Mouse (Mus musculus): Measurements from ENCODE around the gene Glra3. TPM values are rescaled to one million over a fixed set of nuclear protein-coding genes. Genes with fewer than 3 reads are reported as not detected.

Glra3 gene
- polyA plus RNA-seq, 1 experiment = 0.01 TPM

- TF ChIP-seq REST (IDR thresholded peaks at IDR 0.05; ENCODE audit: insufficient read depth, insufficient read length) (no peak), CEBPB (IDR thresholded peaks at IDR 0.05; ENCODE audit: insufficient read depth, poor library complexity, severe bottlenecking) (no peak)
- Histone ChIP-seq H3K79me2 (ENCODE audit: control insufficient read depth, insufficient read depth) (no peaks in the 10 kb centered on the region), H3K36me3 (ENCODE audit: control insufficient read depth, insufficient read depth) (no peaks in the 10 kb centered on the region)
These were observed 114.1 kb downstream of the Glra3 start for GRCm38 (mm10) chr8:56054324-56054723.

GRCm38 (mm10) chr8:56063081-56063480, 122.8 kb downstream of the Glra3 start:
- TF ChIP-seq MYOG (IDR thresholded peaks at IDR 0.05; ENCODE audit: control insufficient read depth in 1 of 3, insufficient read depth in 1 of 3, insufficient read length in 2 of 3, low read depth in 2 of 3) (no peak), MYOD1 (IDR thresholded peaks at IDR 0.05; ENCODE audit: control insufficient read depth in 1 of 3, insufficient read length in 2 of 3, low read depth in 2 of 3) (no peak), CEBPB (IDR thresholded peaks at IDR 0.05; ENCODE audit: insufficient read depth, poor library complexity, severe bottlenecking) (no peak), TCF12 (IDR thresholded peaks at IDR 0.05; ENCODE audit: insufficient read depth, poor library complexity, severe bottlenecking) (no peak)
- H3K27me3 ChIP-seq (ENCODE audit: control insufficient read depth, insufficient read depth, insufficient read length) = no peaks in the 10 kb centered on the region
- no peak overlapping the region for H3K4me3 ChIP-seq
- H3K36me3 ChIP-seq (ENCODE audit: control insufficient read depth, insufficient read depth) = no peaks in the 10 kb centered on the region
- H3ac ChIP-seq (ENCODE audit: control insufficient read depth, insufficient read length) = no peak overlapping the region
- H3K79me2 ChIP-seq (ENCODE audit: control insufficient read depth, insufficient read depth) = no peaks in the 10 kb centered on the region
- H3K4me2 ChIP-seq (ENCODE audit: low read depth) = no peak overlapping the region

More at GRCm38 (mm10) chr8:56054324-56054723, 114.1 kb downstream of the Glra3 start:
- H3K4me2 ChIP-seq (ENCODE audit: low read depth) = no peak overlapping the region
- no peaks in the 10 kb centered on the region for H3K27me3 ChIP-seq (ENCODE audit: control insufficient read depth, insufficient read depth, insufficient read length)
- no peak overlapping the region for H3ac ChIP-seq (ENCODE audit: control insufficient read depth, insufficient read length)
- H3K4me3 ChIP-seq = no peak overlapping the region

- Histone ChIP-seq H3ac (ENCODE audit: control insufficient read depth, insufficient read length) (no peak overlapping the region), H3K4me2 (ENCODE audit: low read depth) (no peak overlapping the region), H3K79me2 (ENCODE audit: control insufficient read depth, insufficient read depth) (no peaks in the 10 kb centered on the region), H3K36me3 (ENCODE audit: control insufficient read depth, insufficient read depth) (no peaks in the 10 kb centered on the region), H3K27me3 (ENCODE audit: control insufficient read depth, insufficient read depth, insufficient read length) (no peaks in the 10 kb centered on the region), H3K4me3 (no peak overlapping the region)
- no peak for TF ChIP-seq E2F4 (IDR thresholded peaks at IDR 0.05; ENCODE audit: insufficient read depth)
- no peak for TF ChIP-seq USF1 (IDR thresholded peaks at IDR 0.05; ENCODE audit: low read depth)
- no peak for TF ChIP-seq SRF (IDR thresholded peaks at IDR 0.05; ENCODE audit: control insufficient read depth, insufficient read length, low read depth)
- TF ChIP-seq TCF12 (IDR thresholded peaks at IDR 0.05; ENCODE audit: insufficient read depth, poor library complexity, severe bottlenecking) = no peak
- no peak for TF ChIP-seq TCF3 (IDR thresholded peaks at IDR 0.05; ENCODE audit: insufficient read length, low read depth)
- no peak for TF ChIP-seq POLR2AphosphoS2 (IDR thresholded peaks at IDR 0.05; ENCODE audit: insufficient read length, low read depth)
- no peak for TF ChIP-seq MAX (IDR thresholded peaks at IDR 0.05; ENCODE audit: low read depth)
- TF ChIP-seq MYOD1 (IDR thresholded peaks at IDR 0.05; ENCODE audit: control insufficient read depth in 1 of 3, insufficient read length in 2 of 3, low read depth in 2 of 3) = no peak
- TF ChIP-seq MYOG (IDR thresholded peaks at IDR 0.05; ENCODE audit: control insufficient read depth in 1 of 3, insufficient read depth in 1 of 3, insufficient read length in 2 of 3, low read depth in 2 of 3) = no peak
- TF ChIP-seq POLR2A (IDR thresholded peaks at IDR 0.05; ENCODE audit: insufficient read length, low read depth) = no peak
- no peak for TF ChIP-seq CEBPB (IDR thresholded peaks at IDR 0.05; ENCODE audit: insufficient read depth, poor library complexity, severe bottlenecking)
- TF ChIP-seq REST (IDR thresholded peaks at IDR 0.05; ENCODE audit: insufficient read depth, insufficient read length) = no peak
These were observed 130.4 kb downstream of the Glra3 start for GRCm38 (mm10) chr8:56070486-56071254.

GRCm38 (mm10) chr8:56083654-56084053, 143.4 kb downstream of the Glra3 start:
- H3K4me3 ChIP-seq = no peak overlapping the region
- no peaks in the 10 kb centered on the region for H3K79me2 ChIP-seq (ENCODE audit: control insufficient read depth, insufficient read depth)
- no peaks in the 10 kb centered on the region for H3K27me3 ChIP-seq (ENCODE audit: control insufficient read depth, insufficient read depth, insufficient read length)
- no peak overlapping the region for H3ac ChIP-seq (ENCODE audit: control insufficient read depth, insufficient read length)
- no peak overlapping the region for H3K4me2 ChIP-seq (ENCODE audit: low read depth)
- H3K36me3 ChIP-seq (ENCODE audit: control insufficient read depth, insufficient read depth) = no peaks in the 10 kb centered on the region
- TF ChIP-seq CEBPB (IDR thresholded peaks at IDR 0.05; ENCODE audit: insufficient read depth, poor library complexity, severe bottlenecking) (peak; percentile 96), REST (IDR thresholded peaks at IDR 0.05; ENCODE audit: insufficient read depth, insufficient read length) (no peak), TCF3 (IDR thresholded peaks at IDR 0.05; ENCODE audit: insufficient read length, low read depth) (no peak)

- TF ChIP-seq CEBPB (IDR thresholded peaks at IDR 0.05; ENCODE audit: insufficient read depth, poor library complexity, severe bottlenecking) (no peak), TCF3 (IDR thresholded peaks at IDR 0.05; ENCODE audit: insufficient read length, low read depth) (no peak), TCF12 (IDR thresholded peaks at IDR 0.05; ENCODE audit: insufficient read depth, poor library complexity, severe bottlenecking) (no peak), POLR2A (IDR thresholded peaks at IDR 0.05; ENCODE audit: insufficient read length, low read depth) (no peak), E2F4 (IDR thresholded peaks at IDR 0.05; ENCODE audit: insufficient read depth) (no peak), MYOG (IDR thresholded peaks at IDR 0.05; ENCODE audit: control insufficient read depth in 1 of 3, insufficient read depth in 1 of 3, insufficient read length in 2 of 3, low read depth in 2 of 3) (no peak), MYOD1 (IDR thresholded peaks at IDR 0.05; ENCODE audit: control insufficient read depth in 1 of 3, insufficient read length in 2 of 3, low read depth in 2 of 3) (no peak), POLR2AphosphoS2 (IDR thresholded peaks at IDR 0.05; ENCODE audit: insufficient read length, low read depth) (no peak), MAX (IDR thresholded peaks at IDR 0.05; ENCODE audit: low read depth) (no peak), USF1 (IDR thresholded peaks at IDR 0.05; ENCODE audit: low read depth) (no peak)
- H3K79me2 ChIP-seq (ENCODE audit: control insufficient read depth, insufficient read depth) = no peaks in the 10 kb centered on the region
- H3K4me3 ChIP-seq = no peak overlapping the region
- H3ac ChIP-seq (ENCODE audit: control insufficient read depth, insufficient read length) = no peak overlapping the region
- H3K36me3 ChIP-seq (ENCODE audit: control insufficient read depth, insufficient read depth) = no peaks in the 10 kb centered on the region
- no peak overlapping the region for H3K4me2 ChIP-seq (ENCODE audit: low read depth)
- H3K27me3 ChIP-seq (ENCODE audit: control insufficient read depth, insufficient read depth, insufficient read length) = no peaks in the 10 kb centered on the region
These were observed 154.1 kb downstream of the Glra3 start for GRCm38 (mm10) chr8:56094385-56094784.
